ENCODE assay signal across 7 mouse cellular contexts in the genomic region with DNA sequence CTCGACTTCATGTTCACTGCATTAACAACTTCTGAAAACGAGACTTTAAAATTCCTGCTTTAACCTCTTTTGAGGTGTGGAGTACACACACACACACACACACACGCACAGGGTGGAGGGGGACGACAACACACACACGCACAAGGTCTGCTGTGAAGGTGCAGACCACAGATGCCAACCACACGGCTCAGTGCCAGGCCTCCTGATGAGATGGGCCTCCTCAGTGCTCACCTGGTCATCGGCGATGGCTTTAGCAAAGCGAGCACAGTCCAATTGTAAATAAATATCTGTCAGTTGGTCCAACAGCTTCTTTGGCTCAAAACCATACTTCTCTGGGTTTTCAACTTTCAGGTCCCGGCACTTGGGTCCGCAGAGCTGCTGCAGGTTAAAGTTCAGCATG.
"Had no signal": no experiment of that assay in that cellular context is flagged by ENCODE, and none has a peak within 500 bp of the region (broad histone marks: within the 10 kb centered on the region; RNA-seq: fewer than 3 reads in every experiment).

No protein-coding gene starts in this region.

- DNase-seq: kidney, adult 8-10 months; kidney, postnatal 25 days; lung, adult 2 months; lung, postnatal 36 days; midbrain, embryonic 14.5 days; thymus, adult 2 months; thymus, postnatal 25 days had no signal
